Mouse (Mus musculus) myocyte (in vitro differentiated cells): ENCODE results near the gene Polr2b. TPM values are rescaled to one million over a fixed set of nuclear protein-coding genes. Genes with fewer than 3 reads are reported as not detected.

Source experiments
- H3K27me3 ChIP-seq: one replicate; pipeline ENCODE4 v1.6.1; 2011; ENCODE audit not compliant: control insufficient read depth, insufficient read depth, insufficient read length
- H3K36me3 ChIP-seq: one replicate; pipeline ENCODE4 v1.6.1; 2011; ENCODE audit not compliant: control insufficient read depth, insufficient read depth
- H3K4me2 ChIP-seq: one replicate; pipeline ENCODE4 v1.6.1; 2011; ENCODE audit warnings: low read depth, control low read depth
- H3K4me3 ChIP-seq: one replicate; pipeline ENCODE4 v1.5.1; 2011; ENCODE audit warnings: mild to moderate bottlenecking, control low read depth, moderate library complexity
- H3K79me2 ChIP-seq: one replicate; pipeline ENCODE4 v1.6.1; 2011; ENCODE audit not compliant: control insufficient read depth, insufficient read depth
- H3ac ChIP-seq: one replicate; pipeline ENCODE4 v1.6.1; 2011; ENCODE audit not compliant: control insufficient read depth, insufficient read length
- CEBPB ChIP-seq: IDR thresholded peaks from 2 replicates; pipeline ENCODE4 v1.6.1; 2011; ENCODE audit warnings: mild to moderate bottlenecking, moderate library complexity; ENCODE audit not compliant: poor library complexity, insufficient read depth, severe bottlenecking
- E2F4 ChIP-seq: IDR thresholded peaks from one replicate; pipeline ENCODE4 v1.6.1; 2011; ENCODE audit warnings: mild to moderate bottlenecking, control low read depth, moderate library complexity; ENCODE audit not compliant: insufficient read depth
- MAX ChIP-seq: IDR thresholded peaks from one replicate; pipeline ENCODE4 v1.6.1; 2011; ENCODE audit warnings: low read depth, mild to moderate bottlenecking, control low read depth
- MYOD1 ChIP-seq, 3 experiments: IDR thresholded peaks; one replicate each; pipeline ENCODE4 v1.6.1; 2011; ENCODE audit warnings: control low read depth in 2 of 3, low read depth in 2 of 3, mild to moderate bottlenecking in 2 of 3, moderate library complexity in 1 of 3; ENCODE audit not compliant: insufficient read length in 2 of 3, control insufficient read depth in 1 of 3
- MYOG ChIP-seq, 3 experiments: IDR thresholded peaks; one replicate each; pipeline ENCODE4 v1.6.1; 2011; ENCODE audit warnings: control low read depth in 2 of 3, low read depth in 2 of 3, mild to moderate bottlenecking in 2 of 3; ENCODE audit not compliant: insufficient read length in 2 of 3, control insufficient read depth in 1 of 3, insufficient read depth in 1 of 3
- POLR2A ChIP-seq: IDR thresholded peaks from one replicate; pipeline ENCODE4 v1.6.1; 2011; ENCODE audit warnings: low read depth, mild to moderate bottlenecking, control low read depth, moderate library complexity; ENCODE audit not compliant: insufficient read length
- POLR2AphosphoS2 ChIP-seq: IDR thresholded peaks from one replicate; pipeline ENCODE4 v1.6.1; 2011; ENCODE audit warnings: low read depth, control low read depth; ENCODE audit not compliant: insufficient read length
- REST ChIP-seq: IDR thresholded peaks from one replicate; pipeline ENCODE4 v1.6.1; 2011; ENCODE audit warnings: mild to moderate bottlenecking, control low read depth, moderate library complexity; ENCODE audit not compliant: insufficient read depth, insufficient read length
- SRF ChIP-seq: IDR thresholded peaks from one replicate; pipeline ENCODE4 v1.6.1; 2011; ENCODE audit warnings: low read depth; ENCODE audit not compliant: control insufficient read depth, insufficient read length
- TCF12 ChIP-seq: IDR thresholded peaks from one replicate; pipeline ENCODE4 v1.6.1; 2011; ENCODE audit warnings: mild to moderate bottlenecking, control low read depth; ENCODE audit not compliant: poor library complexity, insufficient read depth, severe bottlenecking
- TCF3 ChIP-seq: IDR thresholded peaks from one replicate; pipeline ENCODE4 v1.6.1; 2011; ENCODE audit warnings: low read depth, control low read depth; ENCODE audit not compliant: insufficient read length
- USF1 ChIP-seq: IDR thresholded peaks from one replicate; pipeline ENCODE4 v1.6.1; 2011; ENCODE audit warnings: low read depth, mild to moderate bottlenecking, control low read depth, moderate library complexity
- polyA plus RNA-seq: library from polyadenylated mRNA; unstranded; fragments of >200 nt; fragmentation: generic; extraction: Trizol; gene quantifications from one replicate; pipeline ENCODE4 v1.2.1, GENCODE M21; 2012; ENCODE audit warnings: missing spikeins

Polr2b gene
- polyA plus RNA-seq, 1 experiment, result 19.5 TPM

GRCm38 (mm10) chr5:77388359-77388758 lies 78.4 kb downstream of the Polr2b start:
- Histone ChIP-seq H3K79me2 (no peaks in the 10 kb centered on the region), H3K27me3 (no peaks in the 10 kb centered on the region), H3ac (no peak overlapping the region), H3K36me3 (no peaks in the 10 kb centered on the region), H3K4me2 (no peak overlapping the region), H3K4me3 (no peak overlapping the region)
- no peak for TF ChIP-seq POLR2A
- no peak for TF ChIP-seq E2F4
- TF ChIP-seq MAX, result no peak
- no peak for TF ChIP-seq MYOD1 (IDR thresholded peaks at IDR 0.05; ENCODE audit: control insufficient read depth in 1 of 3, insufficient read length in 2 of 3, low read depth in 2 of 3)
- no peak for TF ChIP-seq SRF
- no peak for TF ChIP-seq REST
- TF ChIP-seq POLR2AphosphoS2, result no peak
- no peak for TF ChIP-seq USF1
- TF ChIP-seq MYOG (IDR thresholded peaks at IDR 0.05; ENCODE audit: control insufficient read depth in 1 of 3, insufficient read depth in 1 of 3, insufficient read length in 2 of 3, low read depth in 2 of 3), result no peak
- no peak for TF ChIP-seq CEBPB
- TF ChIP-seq TCF3, result no peak
- no peak for TF ChIP-seq TCF12

DNA sequence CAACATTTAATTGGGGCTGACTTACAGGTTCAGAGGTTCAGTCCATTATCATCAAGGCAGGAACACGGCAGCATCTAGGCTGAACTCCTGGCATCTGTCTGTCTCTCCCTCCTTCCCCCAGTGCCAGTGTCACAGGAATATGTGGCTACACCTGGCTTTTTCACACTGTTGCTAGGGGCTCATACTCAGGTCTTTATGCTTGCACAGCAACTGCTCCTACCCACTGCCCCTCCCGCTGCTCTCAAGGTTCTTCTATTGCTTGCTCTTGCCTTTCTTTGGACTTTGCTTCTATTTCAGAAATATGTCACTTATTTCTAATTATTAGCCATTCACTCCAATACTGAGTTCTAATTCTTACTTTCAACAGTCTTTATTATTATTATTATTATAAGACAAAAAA lies 80.3 kb downstream of the Polr2b start:
- H3ac ChIP-seq, result no peak overlapping the region
- H3K4me3 ChIP-seq, result no peak overlapping the region
- H3K4me2 ChIP-seq, result no peak overlapping the region
- no peaks in the 10 kb centered on the region for H3K36me3 ChIP-seq
- TF ChIP-seq TCF12, result no peak
- TF ChIP-seq TCF3, result no peak
- no peak for TF ChIP-seq SRF
- TF ChIP-seq POLR2A, result no peak
- no peak for TF ChIP-seq E2F4
- no peak for TF ChIP-seq MYOD1 (IDR thresholded peaks at IDR 0.05; ENCODE audit: control insufficient read depth in 1 of 3, insufficient read length in 2 of 3, low read depth in 2 of 3)
- TF ChIP-seq REST, result no peak
- TF ChIP-seq CEBPB, result no peak
- no peak for TF ChIP-seq MAX
- no peak for TF ChIP-seq MYOG (IDR thresholded peaks at IDR 0.05; ENCODE audit: control insufficient read depth in 1 of 3, insufficient read depth in 1 of 3, insufficient read length in 2 of 3, low read depth in 2 of 3)
- TF ChIP-seq USF1, result no peak
- no peaks in the 10 kb centered on the region for H3K27me3 ChIP-seq
- no peaks in the 10 kb centered on the region for H3K79me2 ChIP-seq

- Histone ChIP-seq H3K79me2 (peaks cover 11% of the 10 kb centered on the region), H3K27me3 (no peaks in the 10 kb centered on the region), H3K36me3 (no peaks in the 10 kb centered on the region), H3K4me3 (no peak overlapping the region), H3ac (no peak overlapping the region), H3K4me2 (no peak overlapping the region)
- no peak for TF ChIP-seq CEBPB
- no peak for TF ChIP-seq POLR2A
- TF ChIP-seq POLR2AphosphoS2, result no peak
- TF ChIP-seq REST, result no peak
- TF ChIP-seq MYOG (IDR thresholded peaks at IDR 0.05; ENCODE audit: control insufficient read depth in 1 of 3, insufficient read depth in 1 of 3, insufficient read length in 2 of 3, low read depth in 2 of 3), result no peak
- TF ChIP-seq MAX, result no peak
- TF ChIP-seq E2F4, result no peak
- no peak for TF ChIP-seq TCF12
- no peak for TF ChIP-seq MYOD1 (IDR thresholded peaks at IDR 0.05; ENCODE audit: control insufficient read depth in 1 of 3, insufficient read length in 2 of 3, low read depth in 2 of 3)
- TF ChIP-seq USF1, result no peak
Observed at GRCm38 (mm10) chr5:77393094-77393619, 83.2 kb downstream of the Polr2b start.

GRCm38 (mm10) chr5:77393990-77394618 lies 84.2 kb downstream of the Polr2b start:
- no peaks in the 10 kb centered on the region for H3K27me3 ChIP-seq
- H3ac ChIP-seq, result no peak overlapping the region
- H3K4me2 ChIP-seq, result no peak overlapping the region
- H3K79me2 ChIP-seq, result peaks cover 14% of the 10 kb centered on the region
- H3K36me3 ChIP-seq, result no peaks in the 10 kb centered on the region
- H3K4me3 ChIP-seq, result no peak overlapping the region
- TF ChIP-seq CEBPB, result no peak
- no peak for TF ChIP-seq TCF12
- no peak for TF ChIP-seq REST
- TF ChIP-seq POLR2AphosphoS2, result no peak
- TF ChIP-seq POLR2A, result no peak
